Mouse (Mus musculus) cerebellum, adult 2 months (tissue): Measurements from ENCODE around the gene Tomm22. TPM values are rescaled to one million over a fixed set of nuclear protein-coding genes. Genes with fewer than 3 reads are reported as not detected.

Source experiments
- DNase-seq, 2 experiments: peaks; one replicate each; pipeline ENCODE4 v3.0.0; 2021
- H3K27ac ChIP-seq: fragments of 200-500 bp; 2 replicates; pipeline ENCODE4 v1.5.1; 2012; ENCODE audit warnings: low read length, control low read depth, inconsistent platforms; ENCODE audit not compliant: insufficient read depth
- H3K27me3 ChIP-seq: fragments of 200-500 bp; 2 replicates; pipeline ENCODE4 v1.6.1; 2012; ENCODE audit warnings: inconsistent platforms, mild to moderate bottlenecking, low read length, moderate library complexity; ENCODE audit not compliant: control insufficient read depth, insufficient read depth
- H3K4me1 ChIP-seq: fragments of 200-500 bp; 2 replicates; pipeline ENCODE4 v1.6.1; 2011; ENCODE audit warnings: low read length; ENCODE audit not compliant: control insufficient read depth, insufficient read depth
- H3K4me3 ChIP-seq: fragments of 200-500 bp; replicated peaks from 2 replicates; pipeline ENCODE3; 2011; ENCODE audit warnings: mild to moderate bottlenecking, low read depth, low read length, control low read depth; ENCODE audit not compliant: insufficient read depth
- CTCF ChIP-seq: fragments of 200-500 bp; IDR thresholded peaks from 2 replicates; pipeline ENCODE4 v1.5.1; 2011; ENCODE audit warnings: low read depth, mild to moderate bottlenecking, control low read depth, low read length, moderate library complexity, borderline replicate concordance; ENCODE audit not compliant: insufficient read depth
- POLR2A ChIP-seq: fragments of 200-500 bp; IDR thresholded peaks from 2 replicates; pipeline ENCODE4 v1.6.1; 2011; ENCODE audit warnings: low read length, control low read depth, borderline replicate concordance; ENCODE audit not compliant: insufficient read depth
- WGBS: fragments of 180-500 bp; shearing (Covaris S2); methylation state at CpG from one replicate; pipeline ENCODE4 v1.1.7; 2018; 5-methylcytosine and 5-hydroxymethylcytosine counted together
- polyA plus RNA-seq: library from polyadenylated mRNA; depleted of rRNA; stranded (reverse); fragments of >200 nt; gene quantifications from 2 replicates; pipeline ENCODE4 v1.2.3, GENCODE M21; 2012; rRNA removed

Gene Tomm22
- polyA plus RNA-seq = 99.9 and 106 TPM in 2 replicates

- DNase-seq = peak; percentile 89 to 91
- TF ChIP-seq POLR2A (peak; percentile 70), CTCF (peak; percentile 55)
- WGBS = 18% methylated on average over 33 of the region's 33 CpGs
- H3K4me3 ChIP-seq = peak within 1 kb of the TSS; percentile 81
- H3K27ac ChIP-seq = no peak within 1 kb of the TSS; the same call in 1 of the 2 replicates
- no peaks in the 10 kb centered on the region for H3K4me1 ChIP-seq
- H3K27me3 ChIP-seq = no peaks in the 10 kb centered on the region
Measured at GRCm38 (mm10) chr15:79670249-79670971, at the start of gene Tomm22. Gene Tomm22, plus strand, starts transcription at chr15:79670861.

GRCm38 (mm10) chr15:79630471-79630870 is 40.2 kb upstream of the Tomm22 start:
- TF ChIP-seq CTCF (no peak), POLR2A (no peak)
- WGBS = 84% methylated on average over 2 of the region's 2 CpGs
- no peak overlapping the region for H3K27ac ChIP-seq
- no peaks in the 10 kb centered on the region for H3K27me3 ChIP-seq
- no peak for DNase-seq
- H3K4me1 ChIP-seq = no peaks in the 10 kb centered on the region
- no peak overlapping the region for H3K4me3 ChIP-seq

- H3K27me3 ChIP-seq = no peaks in the 10 kb centered on the region
- TF ChIP-seq POLR2A (no peak), CTCF (no peak)
- no peaks in the 10 kb centered on the region for H3K4me1 ChIP-seq
- H3K27ac ChIP-seq = no peak overlapping the region
- WGBS = 71% methylated on average over 12 of the region's 12 CpGs
- H3K4me3 ChIP-seq = no peak overlapping the region
- no peak for DNase-seq
Measured at GRCm38 (mm10) chr15:79641135-79641817, 29.4 kb upstream of the Tomm22 start.

- no peak overlapping the region for H3K27ac ChIP-seq
- H3K4me1 ChIP-seq = no peaks in the 10 kb centered on the region
- no peaks in the 10 kb centered on the region for H3K27me3 ChIP-seq
- DNase-seq = no peak
- 82% methylated on average over 2 of the region's 2 CpGs for WGBS
- TF ChIP-seq POLR2A = no peak
- no peak for TF ChIP-seq CTCF
- H3K4me3 ChIP-seq = no peak overlapping the region
Measured at GRCm38 (mm10) chr15:79645483-79645882, 25.2 kb upstream of the Tomm22 start.

GRCm38 (mm10) chr15:79648130-79648529 is 22.5 kb upstream of the Tomm22 start:
- TF ChIP-seq CTCF (no peak), POLR2A (no peak)
- H3K4me1 ChIP-seq = no peaks in the 10 kb centered on the region
- H3K27ac ChIP-seq = no peak overlapping the region
- H3K4me3 ChIP-seq = no peak overlapping the region
- DNase-seq = no peak
- H3K27me3 ChIP-seq = no peaks in the 10 kb centered on the region
- 89% methylated on average over 12 of the region's 12 CpGs for WGBS

- TF ChIP-seq POLR2A (no peak), CTCF (peak; percentile 52; the same call in 1 of the 2 replicates)
- DNase-seq = no peak
- Histone ChIP-seq H3K27me3 (no peaks in the 10 kb centered on the region), H3K27ac (no peak overlapping the region), H3K4me3 (no peak overlapping the region), H3K4me1 (no peaks in the 10 kb centered on the region)
Measured at GRCm38 (mm10) chr15:79650569-79650968, 20.1 kb upstream of the Tomm22 start.

- H3K4me1 ChIP-seq = no peaks in the 10 kb centered on the region
- 79% methylated on average over 4 of the region's 4 CpGs for WGBS
- no peak overlapping the region for H3K4me3 ChIP-seq
- no peak for DNase-seq
- H3K27me3 ChIP-seq = no peaks in the 10 kb centered on the region
- TF ChIP-seq POLR2A (no peak), CTCF (peak; percentile 28; the same call in 1 of the 2 replicates)
- H3K27ac ChIP-seq = no peak overlapping the region
Measured at GRCm38 (mm10) chr15:79651481-79651880, 19.2 kb upstream of the Tomm22 start.

GRCm38 (mm10) chr15:79656451-79656850 is 14.2 kb upstream of the Tomm22 start:
- WGBS = 81% methylated on average over 14 of the region's 14 CpGs
- no peaks in the 10 kb centered on the region for H3K27me3 ChIP-seq
- TF ChIP-seq CTCF (no peak), POLR2A (no peak)
- no peaks in the 10 kb centered on the region for H3K4me1 ChIP-seq
- H3K27ac ChIP-seq = no peak overlapping the region
- H3K4me3 ChIP-seq = no peak overlapping the region
- no peak for DNase-seq
